Mouse (Mus musculus) megakaryocyte, embryonic 14.5 days (primary cell): Measurements from ENCODE around the gene Irgq. TPM values are rescaled to one million over a fixed set of nuclear protein-coding genes. Genes with fewer than 3 reads are reported as not detected.
A peak's percentile ranks its signal among the peaks of the same experiment; 100 is the strongest.

Source experiments
- H3K27me3 ChIP-seq: replicated peaks from 2 replicates; pipeline ENCODE3; 2012; ENCODE audit warnings: inconsistent platforms
- H3K36me3 ChIP-seq: replicated peaks from 2 replicates; pipeline ENCODE3; 2012; ENCODE audit warnings: low read length, inconsistent platforms, mixed read lengths
- H3K4me1 ChIP-seq: 2 replicates; pipeline ENCODE4 v1.6.1; 2012; ENCODE audit warnings: inconsistent platforms
- H3K4me3 ChIP-seq: replicated peaks from 2 replicates; pipeline ENCODE3; 2012; ENCODE audit warnings: moderate library complexity, mild to moderate bottlenecking, inconsistent platforms
- H3K9me3 ChIP-seq: 2 replicates; pipeline ENCODE4 v1.6.1; 2012; ENCODE audit warnings: inconsistent platforms
- FLI1 ChIP-seq: IDR thresholded peaks from 2 replicates; pipeline ENCODE4 v1.6.1; 2012; ENCODE audit warnings: low read length, inconsistent platforms, mixed read lengths
- GATA1 ChIP-seq: IDR thresholded peaks from 3 replicates; pipeline ENCODE4 v1.6.1; 2012; ENCODE audit warnings: mixed read lengths, low read length, inconsistent platforms, borderline replicate concordance
- polyA plus RNA-seq: library from polyadenylated mRNA; stranded (reverse); fragments of >175 nt; gene quantifications from 2 replicates; pipeline ENCODE4 v1.2.3, GENCODE M21; 2012; ENCODE audit warnings: low replicate concordance; ENCODE audit not compliant: insufficient read depth

Irgq gene
- polyA plus RNA-seq, 1 experiment = 2.9 TPM

DNA sequence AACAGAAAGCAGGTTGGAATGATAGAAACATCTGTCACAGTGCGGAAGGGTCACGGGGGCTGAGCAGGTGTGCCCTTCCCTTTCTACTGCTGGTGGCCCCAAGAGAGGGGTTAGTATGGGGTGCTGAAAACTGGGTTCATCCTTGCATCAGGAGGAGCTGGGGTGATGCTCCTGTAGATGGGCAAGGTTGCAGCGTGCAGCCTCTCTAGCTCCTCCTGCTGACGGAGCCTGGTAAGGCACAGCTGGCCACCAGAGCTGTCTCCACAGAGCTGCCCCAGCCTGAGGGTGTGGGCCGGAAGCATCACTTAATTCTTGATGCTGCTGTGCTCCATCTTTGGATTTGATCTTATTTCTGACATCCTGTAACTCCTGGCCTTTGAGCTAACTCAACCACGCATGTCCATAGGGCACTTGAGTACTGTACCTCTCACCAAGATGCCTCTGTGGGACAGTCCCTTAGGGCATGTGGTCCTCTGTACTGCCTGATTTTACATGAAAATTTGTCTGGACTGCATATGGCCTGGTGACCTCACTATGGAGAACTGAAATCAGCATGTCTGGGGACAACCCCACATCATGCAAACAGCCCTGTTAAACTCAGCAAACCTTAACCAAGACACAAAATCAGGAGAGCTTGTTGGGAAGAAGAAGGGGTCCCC lies 34.2 kb downstream of the Irgq start:
- peaks cover 14% of the 10 kb centered on the region; the same call in 1 of the 2 replicates for H3K4me1 ChIP-seq

DNA sequence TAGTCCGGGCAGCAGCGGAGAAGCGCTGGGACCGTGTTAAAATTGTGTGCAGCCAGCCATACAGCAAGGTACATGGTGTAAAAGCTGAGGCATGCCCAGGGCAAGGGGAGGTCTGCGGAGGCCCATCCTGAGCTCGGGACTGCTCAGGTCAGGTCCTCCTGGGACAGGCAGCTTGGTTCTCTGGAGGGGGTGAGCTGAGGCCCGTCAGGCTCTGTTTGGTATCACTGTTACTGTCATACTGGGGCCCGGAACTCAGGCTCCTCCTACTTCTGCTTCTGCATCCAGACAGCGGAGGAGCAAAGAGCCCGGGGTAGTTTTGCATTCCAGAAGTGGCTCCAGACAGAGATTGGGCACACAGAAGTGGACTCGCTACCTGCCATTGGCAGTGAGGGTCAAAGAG lies 35.1 kb downstream of the Irgq start:
- Histone ChIP-seq H3K9me3 (no peaks in the 10 kb centered on the region), H3K36me3 (peaks cover 87% of the 10 kb centered on the region), H3K4me1 (peaks cover 14% of the 10 kb centered on the region; the same call in 1 of the 2 replicates), H3K27me3 (no peaks in the 10 kb centered on the region), H3K4me3 (no peak overlapping the region)
- TF ChIP-seq GATA1 (no peak), FLI1 (no peak)

More for the DNA sequence above, 34.2 kb downstream of the Irgq start:
- Histone ChIP-seq H3K27me3 (no peaks in the 10 kb centered on the region), H3K36me3 (peaks cover 87% of the 10 kb centered on the region), H3K4me3 (no peak overlapping the region), H3K9me3 (no peaks in the 10 kb centered on the region)
- TF ChIP-seq GATA1 = no peak
- TF ChIP-seq FLI1 = no peak

DNA sequence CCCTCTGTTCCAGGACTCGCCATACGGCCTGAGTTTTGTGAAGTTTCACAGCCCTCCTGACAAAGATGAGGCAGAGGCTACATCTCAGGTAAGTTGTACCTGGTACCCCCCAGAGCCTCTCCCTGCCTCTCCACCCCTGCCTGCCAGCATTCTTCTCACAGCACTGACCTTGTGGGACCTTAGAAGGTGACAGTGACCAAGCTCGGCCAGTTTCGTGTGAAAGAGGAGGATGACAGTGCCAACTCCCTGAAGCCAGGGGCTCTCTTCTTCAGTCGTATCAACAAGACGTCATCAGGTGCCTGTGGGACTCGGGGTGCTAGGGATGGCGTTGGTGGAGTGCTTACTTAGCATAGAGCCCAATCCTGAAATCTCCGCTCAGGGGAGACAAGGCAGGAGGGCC lies 35.7 kb downstream of the Irgq start:
- H3K9me3 ChIP-seq = no peaks in the 10 kb centered on the region
- peaks cover 17% of the 10 kb centered on the region; the same call in 1 of the 2 replicates for H3K4me1 ChIP-seq
- no peaks in the 10 kb centered on the region for H3K27me3 ChIP-seq
- H3K36me3 ChIP-seq = peaks cover 87% of the 10 kb centered on the region
- TF ChIP-seq FLI1 = no peak
- no peak overlapping the region for H3K4me3 ChIP-seq

DNA sequence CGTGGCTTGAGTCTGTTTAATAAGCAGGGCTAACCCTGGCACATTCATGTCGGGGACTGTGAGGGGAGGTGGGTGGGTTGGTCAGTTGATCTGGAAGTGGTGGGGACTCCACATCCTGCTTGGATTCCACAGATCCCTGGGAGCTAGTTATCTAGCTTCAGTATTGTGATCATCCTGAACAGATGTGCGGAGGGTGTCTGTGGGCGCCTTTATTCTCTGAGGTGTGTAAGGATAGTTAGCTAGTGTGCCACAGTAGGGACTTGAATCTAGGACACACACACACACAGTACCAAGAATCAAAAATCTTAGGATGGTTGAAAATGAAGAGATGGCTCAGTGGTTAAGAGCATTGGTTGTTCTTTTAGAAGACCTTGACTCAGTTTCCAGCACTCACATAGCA lies 38.0 kb downstream of the Irgq start:
- peaks cover 91% of the 10 kb centered on the region for H3K36me3 ChIP-seq
- no peaks in the 10 kb centered on the region for H3K9me3 ChIP-seq
- H3K27me3 ChIP-seq = no peaks in the 10 kb centered on the region
- peaks cover 15% of the 10 kb centered on the region; the same call in 1 of the 2 replicates for H3K4me1 ChIP-seq
- TF ChIP-seq FLI1 (no peak), GATA1 (no peak)
- H3K4me3 ChIP-seq = no peak overlapping the region

DNA sequence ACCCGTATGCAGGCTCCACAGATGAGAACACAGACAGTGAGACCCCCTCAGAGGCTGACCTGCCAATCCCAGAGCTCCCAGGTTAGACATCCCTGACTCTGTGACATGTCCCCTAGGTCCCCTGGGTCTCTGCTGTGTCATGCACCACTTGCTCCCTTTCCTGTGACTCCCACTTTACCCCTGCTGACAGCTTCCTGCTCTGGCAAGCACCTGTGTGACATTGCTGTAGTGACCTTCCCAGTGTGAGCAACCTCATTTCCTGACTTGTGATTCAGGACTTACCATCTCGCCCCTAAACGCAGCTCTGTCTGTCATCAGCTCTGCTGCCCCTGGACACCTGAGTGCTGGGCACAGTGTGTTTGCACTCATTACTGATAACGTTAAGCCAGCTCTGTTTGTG lies 40.6 kb downstream of the Irgq start:
- peaks cover 7% of the 10 kb centered on the region; the same call in 1 of the 2 replicates for H3K4me1 ChIP-seq
- peaks cover 2% of the 10 kb centered on the region for H3K27me3 ChIP-seq
- TF ChIP-seq GATA1 = no peak
- TF ChIP-seq FLI1 = no peak
- H3K36me3 ChIP-seq = peaks cover 72% of the 10 kb centered on the region
- no peak overlapping the region for H3K4me3 ChIP-seq
- H3K9me3 ChIP-seq = no peaks in the 10 kb centered on the region

DNA sequence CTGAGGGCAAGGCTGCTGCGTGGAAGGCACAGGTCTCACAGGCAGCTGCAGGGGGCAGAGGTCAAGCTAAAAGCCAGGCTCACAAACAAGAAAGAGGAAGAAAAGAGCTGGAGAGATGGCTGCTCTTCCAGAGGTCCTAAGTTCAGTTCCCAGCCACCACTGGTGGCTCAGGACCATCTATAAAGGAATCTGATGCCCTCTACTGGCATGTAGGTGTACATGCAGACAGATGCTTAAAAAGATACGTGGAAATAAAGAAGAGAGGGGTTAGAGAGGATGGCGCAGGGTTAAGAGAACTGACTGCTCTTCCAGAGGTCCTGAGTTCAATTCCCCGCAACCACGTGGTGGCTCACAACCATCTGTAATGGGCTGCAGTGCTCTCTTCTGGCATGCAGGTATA lies 42.0 kb downstream of the Irgq start:
- Histone ChIP-seq H3K27me3 (peaks cover 2% of the 10 kb centered on the region), H3K36me3 (peaks cover 58% of the 10 kb centered on the region), H3K4me3 (peak overlapping the region; percentile 20), H3K9me3 (no peaks in the 10 kb centered on the region), H3K4me1 (peaks cover 7% of the 10 kb centered on the region; the same call in 1 of the 2 replicates)
- no peak for TF ChIP-seq GATA1
- TF ChIP-seq FLI1 = no peak

DNA sequence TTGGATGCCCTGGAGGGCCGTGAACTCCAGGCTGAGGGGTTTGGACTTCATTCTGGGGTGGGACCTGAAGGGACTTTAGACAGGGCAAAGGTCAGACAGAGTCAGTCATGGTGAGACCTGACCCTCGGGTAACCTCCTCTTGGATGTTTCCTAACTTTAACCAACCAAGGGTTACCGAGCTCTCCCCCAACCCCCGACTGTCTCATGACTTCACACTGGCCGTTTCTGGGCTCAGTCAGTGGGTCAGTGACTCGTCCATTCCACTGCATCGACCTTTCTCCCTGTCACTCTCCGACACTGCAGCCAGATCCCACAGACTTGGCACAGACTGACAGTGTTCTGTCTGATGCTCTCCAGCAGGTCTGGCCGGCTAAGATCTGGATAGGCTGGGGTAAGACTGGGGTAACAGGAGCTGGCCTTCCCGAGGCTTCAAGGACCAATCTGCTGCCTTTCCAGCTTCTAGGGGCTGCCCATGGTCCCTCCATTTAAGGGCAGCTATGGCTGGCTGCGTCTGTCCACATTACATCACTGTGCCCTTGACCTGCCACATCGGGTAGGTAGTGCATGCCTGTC lies 43.8 kb downstream of the Irgq start:
- no peaks in the 10 kb centered on the region for H3K9me3 ChIP-seq
- no peak overlapping the region for H3K4me3 ChIP-seq
- TF ChIP-seq FLI1 (no peak), GATA1 (no peak)
- peaks cover 41% of the 10 kb centered on the region for H3K36me3 ChIP-seq
- peaks cover 2% of the 10 kb centered on the region for H3K27me3 ChIP-seq
- peaks cover 3% of the 10 kb centered on the region; the same call in 1 of the 2 replicates for H3K4me1 ChIP-seq

DNA sequence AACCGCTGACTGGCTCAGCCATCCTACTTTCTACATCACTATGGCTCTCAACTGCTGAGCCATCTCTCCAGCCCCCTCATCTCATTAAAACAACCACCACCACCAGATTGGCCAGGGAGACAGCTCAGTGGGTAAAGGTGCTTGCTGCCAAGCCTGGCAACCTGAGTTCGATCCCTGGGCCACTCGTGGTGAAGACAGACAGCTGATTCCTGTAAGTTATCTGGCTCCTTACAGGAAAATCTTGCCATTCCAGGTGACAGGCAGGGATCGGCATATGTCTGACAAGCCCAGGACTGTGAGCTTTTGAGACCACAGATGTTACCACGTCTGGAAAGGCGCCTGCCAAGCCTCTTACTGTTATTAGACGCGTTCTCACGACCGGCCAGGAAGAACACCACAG lies 47.3 kb downstream of the Irgq start:
- no peak for TF ChIP-seq FLI1
- TF ChIP-seq GATA1 = no peak

DNA sequence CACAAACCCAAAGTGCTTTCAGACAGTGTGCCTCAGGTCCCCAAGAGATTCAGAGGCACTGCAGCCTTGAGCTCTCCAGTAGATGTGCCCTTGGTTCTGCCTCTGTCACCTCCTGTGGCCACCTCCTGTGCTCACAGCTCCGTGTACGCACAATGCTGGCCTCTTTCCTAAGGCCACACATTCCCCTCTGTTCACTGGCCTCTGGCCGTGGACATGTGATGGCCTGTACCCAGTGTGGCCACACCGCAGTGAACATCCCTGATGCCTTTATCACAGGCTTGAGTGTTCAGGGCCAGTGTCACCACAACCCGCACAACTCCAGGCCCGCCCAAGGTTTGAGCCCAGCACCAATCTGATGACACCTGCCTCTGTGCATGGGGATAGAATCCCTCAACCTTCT lies 54.4 kb downstream of the Irgq start:
- Histone ChIP-seq H3K36me3 (no peaks in the 10 kb centered on the region), H3K4me3 (no peak overlapping the region), H3K27me3 (peaks cover 33% of the 10 kb centered on the region), H3K9me3 (peaks cover 23% of the 10 kb centered on the region), H3K4me1 (peaks cover 13% of the 10 kb centered on the region)
- TF ChIP-seq FLI1 (no peak), GATA1 (no peak)

More for the DNA sequence above, 47.3 kb downstream of the Irgq start:
- H3K27me3 ChIP-seq = peaks cover 2% of the 10 kb centered on the region
- H3K36me3 ChIP-seq = peaks cover 8% of the 10 kb centered on the region
- H3K4me1 ChIP-seq = no peaks in the 10 kb centered on the region
- no peak overlapping the region for H3K4me3 ChIP-seq
- H3K9me3 ChIP-seq = no peaks in the 10 kb centered on the region

DNA sequence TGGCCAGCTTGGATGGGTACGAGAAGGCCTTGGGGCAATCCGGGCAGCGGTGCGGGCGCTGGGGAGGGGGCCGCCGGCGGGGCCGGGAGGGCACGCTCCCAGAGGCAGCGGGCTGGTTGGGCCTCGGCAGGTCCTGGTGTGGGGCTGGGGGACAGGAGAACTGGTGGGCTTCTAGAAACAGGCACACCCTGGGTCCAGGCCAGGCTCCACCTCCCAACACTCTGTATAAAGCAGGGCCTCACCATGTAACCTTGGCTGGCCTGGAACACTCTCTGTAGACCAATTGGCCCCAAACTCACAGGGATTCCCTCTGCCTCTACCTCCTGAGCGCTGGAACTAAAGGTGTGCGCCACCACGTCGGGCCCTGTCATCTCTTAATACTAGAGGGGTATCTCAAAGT lies 55.5 kb downstream of the Irgq start:
- Histone ChIP-seq H3K4me3 (no peak overlapping the region), H3K9me3 (peaks cover 23% of the 10 kb centered on the region), H3K4me1 (peaks cover 13% of the 10 kb centered on the region), H3K36me3 (no peaks in the 10 kb centered on the region), H3K27me3 (peaks cover 33% of the 10 kb centered on the region)
- TF ChIP-seq FLI1 (no peak), GATA1 (no peak)

DNA sequence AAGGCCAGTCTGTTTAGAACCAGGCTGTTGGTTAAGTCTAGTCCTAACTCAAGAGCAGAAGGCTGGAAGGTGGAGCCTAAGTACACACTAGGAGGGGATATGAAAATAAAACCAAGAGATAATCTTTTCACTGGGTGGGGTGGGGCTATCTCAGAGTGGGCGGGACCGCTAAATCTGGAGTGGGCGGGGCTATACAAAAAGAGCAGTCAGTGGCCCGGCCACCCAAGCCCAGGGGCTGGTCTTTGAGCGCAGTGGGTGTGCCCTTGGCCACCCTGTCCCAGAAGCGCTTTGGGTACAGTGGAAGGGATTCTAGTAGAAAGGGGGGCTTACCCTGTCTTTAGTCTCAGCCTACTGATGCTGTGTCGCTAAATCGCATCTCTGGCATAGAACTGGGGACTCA lies 56.3 kb downstream of the Irgq start:
- TF ChIP-seq GATA1 (no peak), FLI1 (no peak)
- Histone ChIP-seq H3K36me3 (no peaks in the 10 kb centered on the region), H3K4me1 (peaks cover 13% of the 10 kb centered on the region), H3K4me3 (no peak overlapping the region), H3K27me3 (peaks cover 38% of the 10 kb centered on the region), H3K9me3 (peaks cover 23% of the 10 kb centered on the region)
